Mouse (Mus musculus) liver, adult 2 months (tissue): ENCODE results near the gene Gm128. TPM values are rescaled to one million over a fixed set of nuclear protein-coding genes. Genes with fewer than 3 reads are reported as not detected.

ENCODE experiments used
- DNase-seq: peaks from one replicate; pipeline ENCODE4 v3.0.0-alpha.2; 2011; ENCODE audit warnings: low read depth, low spot score; ENCODE audit errors: extremely low read depth
- H3K27ac ChIP-seq: fragments of 200-500 bp; replicated peaks from 2 replicates; pipeline ENCODE4 v1.5.1; 2012; ENCODE audit warnings: low read depth, mild to moderate bottlenecking, control low read depth, inconsistent platforms, low read length; ENCODE audit not compliant: insufficient read depth
- H3K27me3 ChIP-seq: fragments of 200-500 bp; 2 replicates; pipeline ENCODE4 v1.6.1; 2012; ENCODE audit warnings: mild to moderate bottlenecking, moderate library complexity, low read length, inconsistent platforms; ENCODE audit not compliant: control insufficient read depth, insufficient read depth
- H3K36me3 ChIP-seq: fragments of 200-500 bp; 2 replicates; pipeline ENCODE4 v1.6.1; 2012; ENCODE audit warnings: low read length, inconsistent platforms; ENCODE audit not compliant: control insufficient read depth, insufficient read depth
- H3K4me1 ChIP-seq: fragments of 200-500 bp; 2 replicates; pipeline ENCODE4 v1.6.1; 2011; ENCODE audit warnings: low read length; ENCODE audit not compliant: control insufficient read depth, insufficient read depth
- H3K4me3 ChIP-seq: fragments of 200-500 bp; 2 replicates; pipeline ENCODE4 v1.5.1; 2011; ENCODE audit warnings: low read depth, mild to moderate bottlenecking, control low read depth, low read length, moderate library complexity; ENCODE audit not compliant: insufficient read depth
- H3K79me2 ChIP-seq: fragments of 200-500 bp; 2 replicates; pipeline ENCODE4 v1.6.1; 2012; ENCODE audit warnings: inconsistent platforms, mild to moderate bottlenecking, low read length, moderate library complexity; ENCODE audit not compliant: control insufficient read depth, insufficient read depth
- H3K9ac ChIP-seq: fragments of 200-500 bp; 2 replicates; pipeline ENCODE4 v1.6.1; 2012; ENCODE audit warnings: low read depth, mild to moderate bottlenecking, control low read depth, inconsistent platforms, low read length
- CTCF ChIP-seq: fragments of 200-500 bp; IDR thresholded peaks from 2 replicates; pipeline ENCODE4 v1.5.1; 2011; ENCODE audit warnings: low read depth, low read length, control low read depth
- POLR2A ChIP-seq: fragments of 200-500 bp; IDR thresholded peaks from 2 replicates; pipeline ENCODE4 v1.6.1; 2011; ENCODE audit warnings: low read length, control low read depth; ENCODE audit not compliant: insufficient read depth; ENCODE audit errors: extremely low read depth
- WGBS: fragments of 180-500 bp; shearing (Covaris S2); methylation state at CpG from one replicate; pipeline ENCODE4 v1.1.7; 2018; 5-methylcytosine and 5-hydroxymethylcytosine counted together
- polyA plus RNA-seq: library from polyadenylated mRNA; depleted of rRNA; stranded (reverse); fragments of >200 nt; gene quantifications from 2 replicates; pipeline ENCODE4 v1.2.3, GENCODE M21; 2012
- total RNA-seq: library from RNA; depleted of rRNA; stranded (reverse); fragments of >200 nt; gene quantifications from 2 replicates; pipeline ENCODE4 v1.2.3, GENCODE M21; 2014

Gm128 gene
- total and polyA plus RNA-seq, 2 experiments, result 0.09 TPM; not detected in 1

- DNase-seq, result peak; percentile 95
- Histone ChIP-seq H3K36me3 (peaks cover 33% of the 10 kb centered on the region), H3K4me3 (peak overlapping the region; percentile 1; the same call in 1 of the 2 replicates), H3K79me2 (peaks cover 20% of the 10 kb centered on the region; the same call in 1 of the 2 replicates), H3K4me1 (peaks cover 25% of the 10 kb centered on the region), H3K9ac (peak overlapping the region; percentile 37), H3K27me3 (no peaks in the 10 kb centered on the region), H3K27ac (peak overlapping the region; percentile 97)
- 19% methylated on average over 5 of the region's 5 CpGs for WGBS
- TF ChIP-seq POLR2A, result no peak
- no peak for TF ChIP-seq CTCF
These were observed 44.6 kb upstream of the Gm128 start for GRCm38 (mm10) chr3:95286011-95286410.

- peaks cover 29% of the 10 kb centered on the region for H3K36me3 ChIP-seq
- no peak for DNase-seq
- peak overlapping the region; percentile 58 for H3K9ac ChIP-seq
- TF ChIP-seq CTCF, result no peak
- TF ChIP-seq POLR2A, result no peak
- H3K27ac ChIP-seq, result peak overlapping the region; percentile 97
- peaks cover 25% of the 10 kb centered on the region for H3K4me1 ChIP-seq
- H3K79me2 ChIP-seq, result peaks cover 23% of the 10 kb centered on the region; the same call in 1 of the 2 replicates
- 55% methylated on average over 5 of the region's 5 CpGs for WGBS
- H3K4me3 ChIP-seq, result no peak overlapping the region
- H3K27me3 ChIP-seq, result no peaks in the 10 kb centered on the region
These were observed 44.0 kb upstream of the Gm128 start for GRCm38 (mm10) chr3:95285390-95285789.

- 31% methylated on average over 12 of the region's 12 CpGs for WGBS
- Histone ChIP-seq H3K4me3 (peak overlapping the region; percentile 83), H3K27me3 (no peaks in the 10 kb centered on the region), H3K79me2 (peaks cover 23% of the 10 kb centered on the region; the same call in 1 of the 2 replicates), H3K4me1 (peaks cover 23% of the 10 kb centered on the region), H3K36me3 (peaks cover 22% of the 10 kb centered on the region), H3K27ac (peak overlapping the region; percentile 97), H3K9ac (peak overlapping the region; percentile 90)
- no peak for TF ChIP-seq CTCF
- no peak for TF ChIP-seq POLR2A
- DNase-seq, result peak; percentile 80
These were observed 43.3 kb upstream of the Gm128 start for GRCm38 (mm10) chr3:95284501-95285281.

- Histone ChIP-seq H3K4me1 (peaks cover 24% of the 10 kb centered on the region), H3K27ac (peak overlapping the region; percentile 97), H3K79me2 (peaks cover 23% of the 10 kb centered on the region; the same call in 1 of the 2 replicates), H3K27me3 (no peaks in the 10 kb centered on the region), H3K4me3 (peak overlapping the region; percentile 83), H3K36me3 (peaks cover 20% of the 10 kb centered on the region), H3K9ac (peak overlapping the region; percentile 90)
- WGBS, result 7% methylated on average over 1 of the region's 1 CpGs
- TF ChIP-seq CTCF (no peak), POLR2A (no peak)
- peak; percentile 76 for DNase-seq
These were observed 42.7 kb upstream of the Gm128 start for GRCm38 (mm10) chr3:95284062-95284461.

- Histone ChIP-seq H3K79me2 (peaks cover 26% of the 10 kb centered on the region; the same call in 1 of the 2 replicates), H3K36me3 (peaks cover 17% of the 10 kb centered on the region), H3K27me3 (no peaks in the 10 kb centered on the region), H3K4me3 (peak overlapping the region; percentile 83), H3K4me1 (peaks cover 24% of the 10 kb centered on the region), H3K27ac (peak overlapping the region; percentile 97), H3K9ac (peak overlapping the region; percentile 90)
- TF ChIP-seq CTCF (no peak), POLR2A (no peak)
- DNase-seq, result no peak
- WGBS, result under 1% methylated on average over 7 of the region's 7 CpGs
These were observed 42.2 kb upstream of the Gm128 start for GRCm38 (mm10) chr3:95283589-95283941.

- H3K9ac ChIP-seq, result peak overlapping the region; percentile 90
- peak overlapping the region; percentile 83 for H3K4me3 ChIP-seq
- WGBS, result under 1% methylated on average over 51 of the region's 51 CpGs
- peaks cover 26% of the 10 kb centered on the region for H3K4me1 ChIP-seq
- DNase-seq, result peak; percentile 80
- TF ChIP-seq CTCF (no peak; the same call in 1 of the 2 replicates), POLR2A (peak; percentile 60)
- peaks cover 12% of the 10 kb centered on the region for H3K36me3 ChIP-seq
- no peaks in the 10 kb centered on the region for H3K27me3 ChIP-seq
- peaks cover 26% of the 10 kb centered on the region; the same call in 1 of the 2 replicates for H3K79me2 ChIP-seq
- peak overlapping the region; percentile 97 for H3K27ac ChIP-seq
These were observed 41.6 kb upstream of the Gm128 start for GRCm38 (mm10) chr3:95282865-95283588.
